Mouse (Mus musculus): ENCODE data around the gene Ctdspl. TPM values are rescaled to one million over a fixed set of nuclear protein-coding genes. Genes with fewer than 3 reads are reported as not detected.
A peak's percentile ranks its signal among the peaks of the same experiment; 100 is the strongest.

Ctdspl gene
- polyA plus RNA-seq, 2 experiments from 2014 or later, result 1.0 to 1.2 TPM

GRCm38 (mm10) chr9:118920798-118921515 lies 5.3 kb upstream of the Ctdspl start:
- ATAC-seq, result peak; percentile 11

- no peak for ATAC-seq
Observed at GRCm38 (mm10) chr9:118921926-118922325, 4.3 kb upstream of the Ctdspl start.

GRCm38 (mm10) chr9:118924554-118925085 lies 1.6 kb upstream of the Ctdspl start:
- no peak for ATAC-seq

GRCm38 (mm10) chr9:118925286-118926110 lies 755 bp upstream of the Ctdspl start:
- peak; percentile 89 for ATAC-seq

DNA sequence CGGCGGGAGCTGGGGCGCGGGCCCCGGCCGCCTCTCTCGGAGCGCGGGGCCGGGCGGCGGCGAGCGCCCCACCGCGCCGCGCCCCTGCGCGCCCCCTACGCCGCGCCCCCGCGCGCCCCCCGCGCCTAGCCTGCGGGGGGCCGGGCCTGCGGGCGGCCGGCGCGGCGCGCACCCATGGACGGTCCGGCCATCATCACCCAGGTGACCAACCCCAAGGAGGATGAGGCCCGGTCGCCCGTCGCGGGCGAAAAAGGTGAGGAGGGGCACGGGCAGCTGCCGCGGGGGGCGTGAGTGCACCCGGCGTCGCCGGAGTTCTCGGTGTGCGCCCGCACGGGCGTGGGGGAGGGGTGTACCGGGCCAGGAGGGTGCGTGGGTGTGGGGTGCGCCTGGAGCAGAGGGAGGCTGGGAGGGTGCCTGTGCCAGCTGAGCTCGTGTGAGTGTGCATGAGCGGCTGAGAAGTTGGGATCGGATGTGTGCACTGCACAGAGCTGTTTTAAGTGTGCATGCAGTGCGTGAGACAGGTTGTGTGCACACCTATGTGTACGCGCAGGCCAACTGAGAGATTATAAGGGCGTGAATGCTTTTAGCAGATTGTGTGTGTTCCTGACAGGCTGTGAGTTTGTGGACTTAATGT lies 552 bp downstream of the Ctdspl start:
- no peak for ATAC-seq

- no peak for ATAC-seq
Observed at GRCm38 (mm10) chr9:118927501-118927900, 1.2 kb downstream of the Ctdspl start.

GRCm38 (mm10) chr9:118928007-118928406 lies 1.8 kb downstream of the Ctdspl start:
- ATAC-seq, result no peak

GRCm38 (mm10) chr9:118928656-118929055 lies 2.4 kb downstream of the Ctdspl start:
- ATAC-seq, result no peak

DNA sequence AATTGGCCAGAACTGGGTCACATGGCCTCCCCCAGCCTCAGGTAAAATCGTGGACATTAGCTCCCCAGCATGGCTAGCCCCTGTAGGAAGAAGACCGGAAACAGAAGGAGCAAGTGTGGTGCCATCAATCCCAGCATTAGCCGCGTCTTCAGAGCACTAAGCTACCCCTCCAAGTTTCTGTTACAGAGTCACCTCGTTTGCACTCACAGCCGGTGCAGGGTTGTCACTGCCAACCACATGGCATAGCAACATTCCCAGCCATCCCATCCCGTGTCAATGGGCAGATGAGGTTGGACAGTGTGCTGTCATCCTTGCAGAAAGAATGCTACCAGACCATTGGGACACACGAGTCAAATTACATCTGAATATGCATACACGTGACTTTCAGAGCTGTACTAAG lies 4.4 kb downstream of the Ctdspl start:
- no peak for ATAC-seq

DNA sequence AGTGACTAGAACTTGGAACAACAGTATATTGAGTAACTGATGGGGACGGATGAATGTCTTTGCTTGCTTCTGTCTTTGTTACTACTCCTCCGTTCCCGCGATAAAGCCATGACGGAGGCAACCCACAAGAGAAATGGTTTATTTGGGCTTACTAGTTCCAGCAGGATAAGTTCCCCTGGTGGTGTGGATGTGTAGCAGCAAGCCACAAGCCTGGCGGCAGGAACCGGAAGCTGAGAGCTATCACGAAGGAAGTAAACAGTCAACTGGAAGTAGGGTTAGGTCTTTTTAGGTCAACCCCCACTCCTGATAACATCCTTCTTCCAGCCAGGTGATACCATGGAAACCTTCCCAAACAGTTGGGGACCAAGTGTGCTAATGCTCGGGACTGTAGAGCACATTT lies 7.5 kb downstream of the Ctdspl start:
- no peak for ATAC-seq

GRCm38 (mm10) chr9:118934319-118934718 lies 8.1 kb downstream of the Ctdspl start:
- no peak for ATAC-seq

DNA sequence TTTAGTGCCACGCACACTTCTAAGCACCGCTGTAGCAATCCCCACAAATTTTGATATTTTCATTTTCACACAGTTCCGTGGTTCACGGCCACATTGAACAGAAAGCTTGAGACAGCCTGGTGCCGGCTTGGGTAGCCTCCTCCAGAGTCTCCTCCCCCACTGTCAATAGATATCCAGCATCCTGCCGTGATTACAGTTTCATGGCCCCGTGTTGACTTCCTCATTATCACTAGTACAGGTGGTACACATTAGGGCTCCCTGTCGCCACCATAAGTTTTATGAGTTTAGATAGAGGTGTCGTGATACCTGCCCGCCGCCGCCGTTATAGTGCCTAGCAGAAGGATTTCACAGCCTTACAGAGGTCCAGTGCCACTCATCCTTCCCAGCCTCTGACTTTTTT lies 8.8 kb downstream of the Ctdspl start:
- no peak for ATAC-seq

DNA sequence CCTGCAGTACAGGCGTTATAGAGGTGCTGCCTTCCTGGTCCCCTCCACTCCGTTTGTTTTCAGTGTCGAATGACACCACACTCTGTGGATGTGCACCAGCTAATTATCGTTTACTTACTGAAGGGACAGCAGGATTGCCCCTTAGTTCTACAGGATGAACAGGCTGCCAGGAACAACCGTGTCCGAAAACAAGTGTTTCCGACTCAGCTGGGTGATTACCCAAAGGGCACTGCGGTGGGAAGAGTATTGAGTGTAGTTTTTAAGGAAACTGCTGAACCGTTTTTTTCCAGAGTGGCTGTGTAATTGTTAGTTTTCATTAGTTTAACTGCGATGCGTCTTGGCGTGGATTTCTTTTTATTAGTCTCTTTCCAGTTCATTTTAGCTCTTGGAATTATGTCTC lies 9.8 kb downstream of the Ctdspl start:
- no peak for ATAC-seq

DNA sequence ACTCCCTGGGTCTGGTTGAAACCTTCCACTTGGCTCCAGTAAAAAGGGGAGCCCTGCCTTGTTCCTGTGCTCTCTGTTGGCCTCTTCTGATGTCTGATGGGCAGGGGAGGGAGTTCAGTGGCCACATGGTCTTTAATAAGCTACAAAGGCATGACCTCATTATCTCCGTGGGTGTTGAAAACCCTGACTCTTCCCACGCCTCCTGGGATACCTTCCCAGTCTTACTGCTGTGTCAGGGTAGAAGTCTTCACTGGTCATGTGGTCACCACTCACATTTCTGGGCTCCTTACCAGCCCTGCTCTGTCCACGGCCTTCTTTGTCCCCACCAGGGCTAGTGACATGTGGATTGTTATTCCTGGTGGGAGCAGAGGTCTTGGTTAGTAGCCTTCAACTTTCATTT lies 11.3 kb downstream of the Ctdspl start:
- ATAC-seq, result no peak

DNA sequence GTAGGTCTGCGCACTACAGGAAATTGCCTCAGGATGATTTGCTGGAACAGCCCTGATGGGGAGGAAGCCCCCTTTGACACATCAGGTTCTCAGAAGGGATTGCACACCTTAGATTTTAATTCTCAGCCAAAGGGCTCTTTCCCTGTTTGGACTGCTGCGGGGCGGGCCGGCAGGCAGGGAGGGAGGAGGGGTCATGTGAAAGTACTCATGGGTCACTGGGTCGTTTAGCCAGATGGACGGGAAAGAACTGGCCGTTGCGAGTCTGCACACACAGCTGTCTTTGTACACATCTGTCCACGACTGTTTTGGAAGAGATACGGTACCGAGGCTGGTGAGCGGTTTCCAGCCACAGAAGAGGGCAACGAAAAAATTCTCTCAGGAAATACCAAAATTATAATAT lies 13.2 kb downstream of the Ctdspl start:
- no peak for ATAC-seq

GRCm38 (mm10) chr9:118939831-118940230 lies 13.6 kb downstream of the Ctdspl start:
- ATAC-seq, result no peak

GRCm38 (mm10) chr9:118940591-118941207 lies 14.4 kb downstream of the Ctdspl start:
- no peak for ATAC-seq

DNA sequence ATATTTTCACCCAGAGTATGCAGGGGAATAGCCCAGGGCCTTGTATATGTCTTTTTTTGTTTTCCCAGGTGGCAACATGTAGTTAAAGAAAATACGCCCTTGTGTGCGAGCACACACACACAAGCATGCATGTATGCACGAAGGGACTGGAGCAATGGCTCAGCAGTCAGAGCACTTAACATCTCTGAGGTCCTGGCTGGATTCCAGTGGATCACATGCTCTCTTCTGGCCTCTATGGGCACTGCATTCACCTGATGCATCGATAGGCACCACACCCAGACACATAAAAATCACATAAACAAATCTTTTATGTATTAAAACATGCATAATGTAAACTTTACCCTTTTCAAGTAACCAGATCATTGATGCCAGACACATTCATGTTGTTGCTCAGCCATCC lies 15.8 kb downstream of the Ctdspl start:
- ATAC-seq, result no peak

DNA sequence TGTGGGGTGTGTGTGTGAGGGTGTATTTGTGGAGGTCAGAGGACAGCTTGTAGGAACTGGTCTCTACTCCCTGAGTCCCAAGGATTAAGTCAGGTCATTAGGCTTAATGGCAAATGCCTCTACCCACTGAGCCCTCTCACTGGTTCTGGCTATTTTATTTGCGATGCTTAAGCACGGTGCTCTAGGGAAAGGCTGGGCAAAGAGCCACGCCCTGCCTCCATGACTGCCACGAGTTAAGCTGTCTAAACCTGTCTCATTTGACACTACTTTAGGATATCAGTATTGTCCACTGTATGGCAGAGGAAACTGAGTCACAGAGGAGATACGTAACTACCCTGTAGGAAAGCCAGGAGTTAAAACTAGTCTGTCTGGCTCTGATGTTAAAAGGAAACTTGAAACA lies 17.7 kb downstream of the Ctdspl start:
- no peak for ATAC-seq

DNA sequence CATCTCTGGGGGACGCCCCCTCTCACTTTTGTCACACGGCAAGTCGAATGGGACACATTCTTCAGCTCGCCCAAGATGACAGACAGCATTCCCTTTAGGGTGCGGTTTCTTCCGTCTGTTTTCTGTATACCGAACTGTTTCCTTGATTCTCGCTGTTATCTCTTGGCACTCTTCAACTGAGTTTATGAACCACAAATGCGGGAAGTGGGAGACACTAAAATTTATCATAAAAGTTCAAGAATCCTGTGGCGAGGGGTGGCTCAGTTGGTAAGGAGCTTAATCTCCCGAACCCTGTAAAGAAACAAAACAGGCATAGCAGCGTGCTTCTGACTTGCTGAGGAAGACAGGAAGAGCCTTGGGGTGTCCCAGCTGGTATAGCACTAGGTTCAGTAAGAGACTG lies 18.1 kb downstream of the Ctdspl start:
- ATAC-seq, result no peak

DNA sequence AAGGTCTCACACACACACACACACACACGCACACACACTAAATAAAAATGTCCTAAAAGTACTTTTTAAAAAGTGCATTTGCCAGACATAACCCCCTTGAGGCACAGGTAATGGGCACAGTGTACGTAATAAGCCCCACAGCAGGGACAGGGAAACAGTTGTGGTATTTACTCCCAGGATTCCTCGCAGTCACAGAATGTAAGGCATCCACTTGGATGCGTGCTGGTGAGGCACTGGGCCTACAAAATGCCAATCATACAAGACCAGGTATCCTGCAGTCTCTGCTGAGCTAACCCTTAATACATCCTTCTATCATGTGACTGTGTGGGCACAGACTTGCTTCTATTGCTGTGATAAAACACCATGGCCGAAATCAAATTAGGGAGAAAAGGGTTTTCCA lies 22.2 kb downstream of the Ctdspl start:
- ATAC-seq, result no peak

DNA sequence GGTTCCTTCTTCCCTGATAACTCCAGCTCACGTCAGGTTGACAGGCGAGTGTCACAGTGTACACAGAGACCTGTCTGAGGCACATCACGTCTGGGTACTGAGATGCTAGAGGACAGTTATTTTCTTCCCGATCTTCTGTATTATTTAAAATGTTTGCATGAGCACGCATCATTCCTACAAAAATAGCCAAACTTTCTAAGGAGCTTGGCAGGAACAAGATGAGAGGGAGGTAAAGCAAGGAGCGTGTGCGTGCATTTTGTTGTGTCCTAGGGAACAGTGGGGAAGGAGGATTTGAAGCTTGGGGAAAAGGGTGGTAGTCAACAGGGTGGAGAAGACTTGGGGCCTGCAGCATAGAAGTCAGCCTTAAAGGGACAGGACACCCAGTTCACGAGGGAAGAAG lies 22.9 kb downstream of the Ctdspl start:
- no peak for ATAC-seq

DNA sequence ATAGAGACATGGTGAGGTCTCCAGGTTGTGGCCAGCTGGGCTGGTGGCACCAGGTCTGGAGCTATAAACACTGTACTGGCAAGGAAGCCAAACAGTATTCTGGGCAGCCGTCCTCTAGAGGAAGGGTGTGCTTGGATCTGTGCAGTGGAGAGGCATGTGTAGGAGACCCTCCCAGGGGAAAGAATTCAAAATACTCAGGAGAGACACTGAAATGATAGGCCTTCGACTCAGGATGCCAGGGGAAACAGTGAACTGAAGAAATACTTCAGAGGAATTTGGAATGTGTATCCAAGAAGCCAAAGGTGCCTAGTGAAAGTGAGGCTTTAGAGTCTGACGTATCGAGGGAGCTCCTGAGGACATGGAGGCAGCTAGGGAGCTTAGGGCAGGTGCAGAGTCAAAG lies 23.4 kb downstream of the Ctdspl start:
- ATAC-seq, result no peak
